Mouse (Mus musculus) testis, postnatal 14 days (tissue): ENCODE measurements around the gene Slc19a3.
"Not testable (repeated sequence)": the region's sequence is repeated elsewhere in the genome, so short reads cannot be mapped to it uniquely, and the experiment has no call there.

Experiments used
- DNase-seq: peaks from one replicate; pipeline ENCODE4 v3.0.0; 2021; ENCODE audit warnings: low spot score

Gene Slc19a3

DNA sequence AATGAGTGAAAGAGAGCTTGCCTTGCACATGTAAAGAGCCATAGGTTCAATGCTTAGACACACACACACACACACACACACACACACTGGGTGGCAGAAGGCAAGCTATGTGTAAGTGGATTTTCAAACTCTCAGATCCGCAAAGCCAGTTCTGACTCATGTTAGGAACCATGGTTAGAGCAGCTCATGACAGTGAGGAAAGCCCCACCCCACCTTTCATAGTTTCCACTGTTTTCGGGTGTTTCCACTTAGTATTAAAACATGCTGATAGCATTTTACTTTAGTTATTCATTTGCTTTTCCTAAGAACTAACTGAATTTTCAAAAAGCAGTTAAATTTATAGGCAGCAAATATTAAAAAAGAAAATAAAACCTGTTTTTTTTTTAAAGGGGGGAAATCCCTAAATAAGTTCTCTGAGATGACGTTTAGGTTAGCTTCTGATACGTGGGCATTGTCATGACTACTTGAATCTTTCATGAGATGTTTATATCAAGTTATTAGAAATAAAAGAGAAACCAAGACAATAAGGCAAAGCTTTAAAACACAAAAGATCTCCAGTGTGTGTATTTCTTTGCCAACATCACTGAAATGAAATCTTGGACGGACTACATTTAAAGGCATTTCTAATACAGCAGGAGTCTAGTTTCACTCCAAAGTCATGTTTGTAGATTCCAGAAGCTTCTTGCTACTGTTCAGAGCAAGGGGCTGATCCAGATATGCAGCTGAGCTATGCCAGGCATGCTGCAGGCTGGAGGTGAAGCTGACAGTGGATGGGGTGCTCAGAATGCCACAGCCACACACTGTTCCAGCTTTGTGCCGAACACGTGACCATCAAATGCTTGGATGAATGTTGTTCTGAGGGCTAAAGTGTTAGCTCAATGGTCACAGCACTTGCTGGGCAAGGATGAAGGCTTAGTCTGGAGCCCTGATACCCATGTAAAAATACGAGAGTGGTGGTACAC, 31.7 kb downstream of the Slc19a3 start:
- no peak for DNase-seq

DNA sequence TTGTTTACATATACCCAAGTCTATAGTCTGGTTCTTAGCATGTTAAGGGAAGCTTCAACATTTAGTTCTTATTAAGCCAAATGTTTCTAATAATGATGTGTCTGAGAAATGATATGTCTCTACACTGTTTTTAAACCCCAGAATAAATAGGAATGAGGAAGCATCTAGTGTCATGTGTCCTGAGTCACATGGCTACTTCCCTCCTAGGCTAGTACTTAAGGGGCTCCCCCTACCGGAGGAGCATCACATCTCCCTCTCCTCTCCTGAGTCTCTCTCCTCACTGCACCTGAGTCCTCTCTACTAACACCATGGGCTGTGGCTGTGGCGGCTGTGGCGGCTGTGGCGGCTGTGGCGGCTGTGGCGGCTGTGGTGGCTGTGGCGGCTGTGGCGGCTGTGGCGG, 37.9 kb downstream of the Slc19a3 start, which contains the start of gene Gm47959:
Gene Gm47959 (plus strand): TSS at position 243 of the 400 bp plus-strand sequence.
- DNase-seq: not testable (repeated sequence)

DNA sequence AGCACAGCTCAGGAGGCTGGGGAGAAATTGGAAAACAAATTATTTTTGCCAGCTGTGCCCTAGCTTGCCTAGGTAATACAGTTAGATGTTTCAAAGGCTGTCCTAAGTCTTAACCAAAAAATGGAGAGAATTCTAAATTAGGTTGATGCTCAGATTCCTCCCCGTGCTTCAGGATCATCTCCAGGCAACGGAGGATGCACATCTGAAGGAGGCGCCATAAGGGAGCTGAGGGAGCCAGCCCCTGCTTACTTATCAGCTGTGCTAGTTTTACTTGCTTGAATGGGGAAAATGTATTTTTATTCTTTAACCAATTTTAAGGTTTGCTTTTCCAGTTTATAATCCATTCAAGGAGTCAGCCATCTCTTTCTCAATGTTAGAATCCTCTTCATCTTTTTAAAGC, 44.3 kb downstream of the Slc19a3 start:
- no peak for DNase-seq

DNA sequence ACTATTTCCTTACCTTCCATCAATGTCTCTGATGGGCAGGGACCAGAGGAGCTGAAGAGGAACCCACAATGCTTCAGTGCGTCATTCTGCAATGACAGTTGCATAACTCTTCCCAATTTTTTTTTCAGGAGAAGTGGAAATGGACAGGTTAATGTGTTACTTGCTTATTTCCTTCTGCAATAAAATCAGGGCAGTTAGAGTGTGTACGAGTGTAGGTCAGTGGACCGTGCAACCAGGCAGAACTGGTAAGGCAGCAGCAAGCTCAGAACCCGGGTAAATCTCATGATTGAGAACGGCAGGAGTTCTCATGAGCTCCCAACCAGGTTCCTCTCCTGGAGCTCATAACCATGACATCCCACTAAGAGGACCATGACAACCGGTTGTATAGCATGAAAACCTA, 46.2 kb downstream of the Slc19a3 start:
- DNase-seq: no peak

DNA sequence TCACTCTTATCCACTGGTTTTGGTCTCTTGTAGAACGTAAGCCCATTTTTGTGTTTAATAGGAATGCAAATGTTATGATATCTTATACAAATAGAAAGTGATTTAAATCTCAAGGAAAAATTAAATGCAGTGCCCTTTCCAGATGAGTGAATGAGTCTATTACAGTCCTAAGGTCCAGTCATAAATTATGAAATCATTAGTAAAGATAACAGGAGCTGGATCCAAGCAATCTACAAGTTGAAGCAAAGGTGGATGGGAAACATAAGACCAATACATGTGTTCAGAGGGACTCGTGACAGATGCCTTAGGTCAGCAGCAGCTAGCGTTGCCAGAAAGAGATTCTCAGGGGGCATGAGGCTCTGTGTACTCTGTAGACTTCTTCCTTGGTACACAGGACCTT, 46.7 kb downstream of the Slc19a3 start:
- no peak for DNase-seq

DNA sequence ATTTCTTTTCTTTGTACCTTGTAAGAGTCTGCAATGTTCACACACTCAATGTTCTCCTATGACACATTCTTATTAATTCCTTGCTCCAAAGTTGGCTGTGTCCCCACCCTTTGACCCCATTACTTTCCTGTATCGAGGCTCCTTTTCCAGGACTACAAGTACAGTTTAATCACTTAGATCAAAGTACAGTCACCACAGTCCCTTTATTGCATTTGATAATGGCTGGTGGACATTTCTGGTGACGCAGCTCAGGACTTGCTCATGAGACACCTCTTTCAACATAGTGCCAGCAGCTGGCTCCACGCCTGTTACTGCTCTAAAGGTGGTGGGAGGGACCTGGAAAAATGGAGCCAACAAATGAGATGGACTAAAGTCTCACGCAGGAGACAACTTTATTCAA, 47.2 kb downstream of the Slc19a3 start:
- DNase-seq: no peak

DNA sequence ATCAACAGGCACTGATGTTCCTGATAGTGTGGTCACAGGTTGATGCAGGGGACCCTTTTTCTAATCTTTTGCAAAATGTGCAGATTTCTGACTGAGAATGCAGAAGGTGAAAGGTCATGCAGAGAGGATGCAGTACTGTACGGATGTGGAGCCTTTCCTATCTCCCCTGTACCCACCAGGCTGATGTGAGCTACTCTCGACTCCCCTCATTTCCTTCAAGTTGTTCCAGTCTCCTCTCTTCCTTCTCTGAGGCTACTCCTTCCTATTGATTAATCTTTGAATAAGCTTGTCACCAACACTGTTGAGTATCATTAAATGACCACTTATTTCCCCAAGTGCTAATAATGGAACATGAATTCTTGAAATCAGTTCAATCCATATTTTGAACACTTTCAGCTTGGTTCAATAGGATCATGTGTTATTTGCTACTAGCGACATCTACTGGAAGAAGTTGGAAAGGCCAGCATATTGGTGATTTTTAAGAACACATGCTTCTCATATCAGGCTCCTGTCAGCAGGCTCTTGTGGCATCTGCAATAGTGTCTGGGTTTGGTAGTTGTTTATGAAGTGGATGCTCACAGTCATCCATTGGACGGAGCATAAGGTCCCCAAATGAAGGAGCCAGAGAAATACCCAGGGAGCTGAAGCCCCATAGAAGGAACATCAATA, 50.6 kb downstream of the Slc19a3 start:
- no peak for DNase-seq

DNA sequence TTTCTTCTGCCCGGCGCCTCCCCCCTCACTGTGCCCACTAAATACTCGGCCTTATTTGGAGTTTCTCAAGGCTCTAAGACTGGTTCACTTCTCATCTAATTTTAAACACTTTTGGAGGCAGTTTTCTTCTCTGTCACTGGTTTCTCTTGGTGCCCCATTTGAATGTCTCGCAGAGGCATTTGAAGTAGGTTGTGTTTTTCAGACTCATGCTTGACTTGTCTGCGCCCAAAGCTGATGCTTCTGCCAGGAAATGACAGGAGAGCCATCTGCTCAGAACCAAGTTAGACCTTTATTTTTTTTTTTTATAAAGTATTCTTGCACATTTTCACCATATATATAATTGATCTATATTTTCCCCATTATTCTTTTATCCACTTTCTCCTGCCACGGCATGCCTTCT, 51.5 kb downstream of the Slc19a3 start:
- DNase-seq: no peak

DNA sequence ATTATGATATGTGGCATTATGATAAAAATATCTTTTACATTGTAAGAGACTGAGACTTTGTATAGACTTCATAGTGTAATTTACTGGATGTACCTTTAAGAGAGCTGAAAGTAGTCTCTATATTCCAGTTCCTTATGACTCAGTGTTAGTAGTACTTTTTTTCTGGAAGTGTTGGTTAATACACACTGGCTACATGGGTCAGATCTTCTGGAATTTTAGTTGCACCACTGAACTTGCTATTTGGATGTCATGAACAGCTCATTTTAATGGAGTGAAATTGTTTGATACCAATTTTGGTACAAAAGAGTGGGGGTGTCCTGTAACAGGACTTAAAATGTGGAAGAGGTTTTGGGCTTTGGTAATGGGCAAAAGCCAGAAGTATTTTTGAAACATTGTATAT, 60.4 kb downstream of the Slc19a3 start:
- no peak for DNase-seq

DNA sequence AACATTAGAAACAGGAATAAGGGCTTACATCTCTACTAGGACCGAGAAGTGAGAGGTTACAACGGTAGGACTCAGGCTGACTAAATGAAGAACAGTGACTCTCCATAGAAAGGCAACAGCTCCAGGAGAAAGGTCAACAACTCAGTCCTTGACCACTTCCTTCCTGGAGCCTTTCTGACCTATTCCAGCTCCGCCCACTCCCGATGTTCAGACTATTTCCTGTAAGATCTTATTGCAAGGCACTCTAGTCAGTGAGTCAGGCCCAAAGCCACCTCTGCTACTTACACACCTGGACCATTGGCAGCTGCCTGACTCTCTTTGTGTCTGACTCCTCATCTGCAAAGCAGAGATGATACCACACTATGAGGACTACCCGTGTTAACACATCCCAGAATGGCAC, 62.5 kb downstream of the Slc19a3 start:
- DNase-seq: no peak

DNA sequence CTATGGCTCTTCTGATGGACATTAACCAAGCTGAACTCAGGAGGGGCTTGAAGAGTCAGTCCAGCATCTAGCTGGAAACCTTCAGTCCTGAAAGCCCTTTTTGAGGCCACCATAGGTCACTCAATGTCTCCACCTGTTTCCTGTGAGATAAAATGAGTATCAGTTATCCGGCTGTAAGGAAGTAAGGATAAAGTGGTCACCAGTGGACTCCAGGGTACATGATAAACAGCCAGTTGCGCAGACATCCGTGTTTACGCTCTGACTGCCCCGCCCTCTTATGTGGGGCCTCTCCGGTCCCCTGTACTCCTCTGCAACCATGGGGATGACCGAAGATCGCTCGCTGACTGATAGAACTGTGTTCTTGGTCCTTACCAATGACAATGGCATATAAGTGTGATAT, 63.9 kb downstream of the Slc19a3 start:
- no peak for DNase-seq

DNA sequence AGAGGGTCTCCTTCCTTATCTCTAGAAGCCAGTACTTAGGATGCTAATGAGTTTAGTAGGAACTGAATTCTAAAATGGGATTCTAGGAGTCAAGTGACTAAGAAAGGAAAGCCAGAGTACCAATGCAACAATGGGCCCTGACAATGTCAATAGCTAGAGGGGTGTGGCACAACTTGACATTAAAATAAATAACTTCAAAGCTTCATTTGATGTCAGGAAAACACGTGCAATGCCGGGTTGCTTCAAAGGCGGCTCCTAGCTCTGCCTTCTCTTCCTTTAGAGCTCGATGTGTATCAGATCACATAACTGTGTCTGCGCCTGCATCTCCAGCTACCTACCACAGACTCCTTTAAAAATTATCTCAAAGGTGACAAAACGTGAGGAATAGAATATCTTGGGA, 64.3 kb downstream of the Slc19a3 start:
- no peak for DNase-seq

DNA sequence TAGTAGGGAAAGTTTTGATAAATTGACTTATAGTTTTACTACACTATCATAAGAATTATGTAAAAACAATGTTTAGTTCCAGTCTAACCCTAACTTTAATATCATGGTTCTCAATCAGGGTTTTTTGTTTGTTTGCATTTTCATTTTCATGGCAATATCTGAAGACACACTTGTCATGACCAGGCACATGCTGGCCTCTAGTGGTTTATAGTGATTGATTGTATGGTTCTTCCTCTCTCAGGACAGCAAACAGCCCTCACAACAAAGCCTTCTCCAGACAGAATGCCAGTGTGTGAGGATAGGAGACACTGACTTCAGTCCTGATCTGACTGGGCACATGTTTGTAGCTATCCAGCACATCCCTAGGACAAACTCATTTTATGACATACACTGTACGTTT, 65.0 kb downstream of the Slc19a3 start:
- no peak for DNase-seq

DNA sequence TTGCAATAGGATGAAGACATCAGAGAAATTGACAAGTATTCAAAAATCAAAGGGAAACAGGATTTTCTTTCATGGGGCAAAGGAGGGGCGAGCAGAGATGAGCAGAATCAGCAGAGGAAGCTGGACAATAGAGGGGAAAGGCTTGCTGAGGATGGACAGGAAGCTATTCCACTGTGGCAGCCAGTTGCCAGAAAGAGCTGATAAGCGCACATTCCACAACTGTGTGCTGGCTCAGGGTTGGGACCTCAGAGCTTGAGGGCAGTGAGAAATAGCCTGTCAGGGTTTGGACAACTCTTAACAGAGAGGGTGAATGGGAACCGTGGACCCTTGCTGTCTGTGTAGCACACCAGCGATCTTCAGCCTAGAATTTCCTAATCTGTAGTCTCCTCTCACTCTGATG, 66.2 kb downstream of the Slc19a3 start:
- DNase-seq: no peak

DNA sequence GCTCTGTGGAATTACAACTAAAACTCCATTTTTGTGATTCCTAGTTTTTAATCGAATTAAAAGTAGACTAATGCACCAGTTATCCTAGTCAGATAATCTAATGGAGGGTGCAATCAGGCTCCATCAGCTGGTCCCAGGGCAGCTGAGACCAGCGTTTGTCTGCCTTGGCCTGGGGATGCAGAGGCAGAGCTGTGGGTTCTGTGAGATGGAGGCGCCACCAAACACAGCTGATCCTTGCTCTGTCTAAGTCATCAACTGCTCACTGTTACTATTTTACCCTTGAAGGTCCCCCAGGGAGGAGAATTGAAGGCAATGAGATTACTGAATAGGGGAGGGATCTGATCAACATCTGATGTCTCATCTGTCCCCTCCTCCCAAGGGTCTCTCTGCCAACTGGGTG, 71.8 kb downstream of the Slc19a3 start:
- no peak for DNase-seq
